Mouse (Mus musculus): ENCODE data around the gene Ppp1r18. TPM values are rescaled to one million over a fixed set of nuclear protein-coding genes. Genes with fewer than 3 reads are reported as not detected.

The Ppp1r18 gene
- polyA plus RNA-seq, 1 experiment from 2014 or later: 18.8 TPM

GRCm38 (mm10) chr17:35840561-35840960, 24.8 kb upstream of the Ppp1r18 start:
- peak overlapping the region; percentile 36 for H3K4me2 ChIP-seq (replicated peaks; ENCODE audit: low read depth, low read length)
- H3K27me3 ChIP-seq (ENCODE audit: control insufficient read depth, insufficient read depth, low read length): no peaks in the 10 kb centered on the region
- peak overlapping the region; percentile 7; the same call in 1 of the 2 replicates for H3K27ac ChIP-seq (ENCODE audit: low read length)
- peak overlapping the region; percentile 24 for H3K4me3 ChIP-seq (ENCODE audit: low read depth, low read length)
- H3K4me1 ChIP-seq (ENCODE audit: control insufficient read depth, insufficient read depth, low read length): peaks cover 15% of the 10 kb centered on the region
- H3K36me3 ChIP-seq (ENCODE audit: control insufficient read depth, insufficient read depth, low read length): peaks cover 21% of the 10 kb centered on the region
- no peaks in the 10 kb centered on the region for H3K9me3 ChIP-seq (ENCODE audit: control insufficient read depth, low read depth, low read length)
- no peak overlapping the region for H3K9ac ChIP-seq (replicated peaks; ENCODE audit: low read depth, low read length)
- no peak for ATAC-seq (ENCODE audit: insufficient number of reproducible peaks, insufficient read depth, low FRiP score, low read depth)
- WGBS: 53% methylated on average over 14 of the region's 14 CpGs

GRCm38 (mm10) chr17:35841076-35841950, 24.1 kb upstream of the Ppp1r18 start, which contains the start of gene Mdc1:
TSS of gene Mdc1 (plus strand) at chr17:35841515.
- no peaks in the 10 kb centered on the region for H3K27me3 ChIP-seq (ENCODE audit: control insufficient read depth, insufficient read depth, low read length)
- H3K4me3 ChIP-seq (ENCODE audit: low read depth, low read length): peak within 1 kb of the TSS; percentile 57
- peak within 1 kb of the TSS; percentile 58 for H3K4me2 ChIP-seq (replicated peaks; ENCODE audit: low read depth, low read length)
- peak within 1 kb of the TSS; percentile 86 for H3K27ac ChIP-seq (ENCODE audit: low read length)
- peak within 1 kb of the TSS; percentile 23 for H3K9ac ChIP-seq (replicated peaks; ENCODE audit: low read depth, low read length)
- no peaks in the 10 kb centered on the region for H3K9me3 ChIP-seq (ENCODE audit: control insufficient read depth, low read depth, low read length)
- H3K36me3 ChIP-seq (ENCODE audit: control insufficient read depth, insufficient read depth, low read length): peaks cover 21% of the 10 kb centered on the region
- WGBS: under 1% methylated on average over 59 of the region's 59 CpGs
- peak; percentile 91 for ATAC-seq (ENCODE audit: insufficient number of reproducible peaks, insufficient read depth, low FRiP score, low read depth)
- peaks cover 11% of the 10 kb centered on the region; the same call in 1 of the 2 replicates for H3K4me1 ChIP-seq (ENCODE audit: control insufficient read depth, insufficient read depth, low read length)

- Histone ChIP-seq H3K36me3 (ENCODE audit: control insufficient read depth, insufficient read depth, low read length) (peaks cover 18% of the 10 kb centered on the region), H3K9me3 (ENCODE audit: control insufficient read depth, low read depth, low read length) (no peaks in the 10 kb centered on the region), H3K4me1 (ENCODE audit: control insufficient read depth, insufficient read depth, low read length) (peaks cover 11% of the 10 kb centered on the region; the same call in 1 of the 2 replicates), H3K9ac (replicated peaks; ENCODE audit: low read depth, low read length) (peak overlapping the region; percentile 23), H3K4me3 (ENCODE audit: low read depth, low read length) (peak overlapping the region; percentile 57), H3K4me2 (replicated peaks; ENCODE audit: low read depth, low read length) (peak overlapping the region; percentile 58), H3K27me3 (ENCODE audit: control insufficient read depth, insufficient read depth, low read length) (no peaks in the 10 kb centered on the region), H3K27ac (ENCODE audit: low read length) (peak overlapping the region; percentile 86)
- ATAC-seq (ENCODE audit: insufficient number of reproducible peaks, insufficient read depth, low FRiP score, low read depth): no peak
- WGBS: 16% methylated on average over 11 of the region's 11 CpGs
Observed at GRCm38 (mm10) chr17:35842006-35842405, 23.4 kb upstream of the Ppp1r18 start.

- no peak overlapping the region for H3K9ac ChIP-seq (replicated peaks; ENCODE audit: low read depth, low read length)
- H3K27ac ChIP-seq (ENCODE audit: low read length): no peak overlapping the region
- H3K9me3 ChIP-seq (ENCODE audit: control insufficient read depth, low read depth, low read length): no peaks in the 10 kb centered on the region
- H3K4me2 ChIP-seq (replicated peaks; ENCODE audit: low read depth, low read length): no peak overlapping the region
- peaks cover 11% of the 10 kb centered on the region; the same call in 1 of the 2 replicates for H3K4me1 ChIP-seq (ENCODE audit: control insufficient read depth, insufficient read depth, low read length)
- no peaks in the 10 kb centered on the region for H3K27me3 ChIP-seq (ENCODE audit: control insufficient read depth, insufficient read depth, low read length)
- WGBS: 84% methylated on average over 3 of the region's 3 CpGs
- H3K4me3 ChIP-seq (ENCODE audit: low read depth, low read length): no peak overlapping the region
- no peak for ATAC-seq (ENCODE audit: insufficient number of reproducible peaks, insufficient read depth, low FRiP score, low read depth)
- peaks cover 33% of the 10 kb centered on the region for H3K36me3 ChIP-seq (ENCODE audit: control insufficient read depth, insufficient read depth, low read length)
Observed at GRCm38 (mm10) chr17:35843514-35843913, 21.9 kb upstream of the Ppp1r18 start.

GRCm38 (mm10) chr17:35848112-35848511, 17.3 kb upstream of the Ppp1r18 start:
- H3K27ac ChIP-seq (ENCODE audit: low read length): no peak overlapping the region
- 0 out of 2 replicates have a peak, but pooled peaks cover under 1% of the 10 kb centered on the region for H3K4me1 ChIP-seq (ENCODE audit: control insufficient read depth, insufficient read depth, low read length)
- no peaks in the 10 kb centered on the region for H3K9me3 ChIP-seq (ENCODE audit: control insufficient read depth, low read depth, low read length)
- peaks cover 70% of the 10 kb centered on the region for H3K36me3 ChIP-seq (ENCODE audit: control insufficient read depth, insufficient read depth, low read length)
- no peak overlapping the region for H3K4me2 ChIP-seq (replicated peaks; ENCODE audit: low read depth, low read length)
- no peak overlapping the region for H3K9ac ChIP-seq (replicated peaks; ENCODE audit: low read depth, low read length)
- 44% methylated on average over 1 of the region's 1 CpGs for WGBS
- H3K4me3 ChIP-seq (ENCODE audit: low read depth, low read length): no peak overlapping the region
- H3K27me3 ChIP-seq (ENCODE audit: control insufficient read depth, insufficient read depth, low read length): no peaks in the 10 kb centered on the region
- peak; percentile 23; the same call in 1 of the 2 replicates for ATAC-seq (ENCODE audit: insufficient number of reproducible peaks, insufficient read depth, low FRiP score, low read depth)

GRCm38 (mm10) chr17:35850974-35851373, 14.4 kb upstream of the Ppp1r18 start:
- Histone ChIP-seq H3K4me2 (replicated peaks; ENCODE audit: low read depth, low read length) (no peak overlapping the region), H3K4me3 (ENCODE audit: low read depth, low read length) (no peak overlapping the region), H3K9me3 (ENCODE audit: control insufficient read depth, low read depth, low read length) (no peaks in the 10 kb centered on the region), H3K27ac (ENCODE audit: low read length) (no peak overlapping the region), H3K36me3 (ENCODE audit: control insufficient read depth, insufficient read depth, low read length) (peaks cover 71% of the 10 kb centered on the region), H3K4me1 (ENCODE audit: control insufficient read depth, insufficient read depth, low read length) (no peaks in the 10 kb centered on the region), H3K27me3 (ENCODE audit: control insufficient read depth, insufficient read depth, low read length) (no peaks in the 10 kb centered on the region), H3K9ac (replicated peaks; ENCODE audit: low read depth, low read length) (no peak overlapping the region)
- WGBS: 91% methylated on average over 3 of the region's 3 CpGs
- no peak for ATAC-seq (ENCODE audit: insufficient number of reproducible peaks, insufficient read depth, low FRiP score, low read depth)

GRCm38 (mm10) chr17:35859371-35859770, 6.0 kb upstream of the Ppp1r18 start:
- WGBS: 88% methylated on average over 1 of the region's 1 CpGs
- H3K9me3 ChIP-seq (ENCODE audit: control insufficient read depth, low read depth, low read length): no peaks in the 10 kb centered on the region
- no peak overlapping the region for H3K4me3 ChIP-seq (ENCODE audit: low read depth, low read length)
- H3K27me3 ChIP-seq (ENCODE audit: control insufficient read depth, insufficient read depth, low read length): no peaks in the 10 kb centered on the region
- H3K36me3 ChIP-seq (ENCODE audit: control insufficient read depth, insufficient read depth, low read length): peaks cover 15% of the 10 kb centered on the region
- H3K9ac ChIP-seq (replicated peaks; ENCODE audit: low read depth, low read length): no peak overlapping the region
- H3K4me1 ChIP-seq (ENCODE audit: control insufficient read depth, insufficient read depth, low read length): peaks cover 4% of the 10 kb centered on the region; the same call in 1 of the 2 replicates
- no peak for ATAC-seq (ENCODE audit: insufficient number of reproducible peaks, insufficient read depth, low FRiP score, low read depth)
- no peak overlapping the region for H3K27ac ChIP-seq (ENCODE audit: low read length)
- no peak overlapping the region for H3K4me2 ChIP-seq (replicated peaks; ENCODE audit: low read depth, low read length)

GRCm38 (mm10) chr17:35859835-35860234, 5.6 kb upstream of the Ppp1r18 start:
- Histone ChIP-seq H3K9ac (replicated peaks; ENCODE audit: low read depth, low read length) (no peak overlapping the region), H3K4me1 (ENCODE audit: control insufficient read depth, insufficient read depth, low read length) (peaks cover 8% of the 10 kb centered on the region; the same call in 1 of the 2 replicates), H3K36me3 (ENCODE audit: control insufficient read depth, insufficient read depth, low read length) (peaks cover 12% of the 10 kb centered on the region), H3K9me3 (ENCODE audit: control insufficient read depth, low read depth, low read length) (no peaks in the 10 kb centered on the region), H3K4me2 (replicated peaks; ENCODE audit: low read depth, low read length) (no peak overlapping the region), H3K27ac (ENCODE audit: low read length) (no peak overlapping the region), H3K4me3 (ENCODE audit: low read depth, low read length) (no peak overlapping the region), H3K27me3 (ENCODE audit: control insufficient read depth, insufficient read depth, low read length) (no peaks in the 10 kb centered on the region)
- no peak for ATAC-seq (ENCODE audit: insufficient number of reproducible peaks, insufficient read depth, low FRiP score, low read depth)
- 68% methylated on average over 2 of the region's 2 CpGs for WGBS

Measured in stomach, embryonic 14.5 days (tissue).